Mouse (Mus musculus): ENCODE data around the gene Dynlt1c. TPM values are rescaled to one million over a fixed set of nuclear protein-coding genes. Genes with fewer than 3 reads are reported as not detected.
"Not testable (repeated sequence)": the region's sequence is repeated elsewhere in the genome, so short reads cannot be mapped to it uniquely, and the experiment has no call there.

Dynlt1c gene
- total and polyA plus RNA-seq, 2 experiments from 2014 or later = 14.2 to 16.4 TPM

- H3K27ac ChIP-seq (ENCODE audit: low read depth, low read length); DNase-seq (ENCODE audit: low spot score); H3K27me3 ChIP-seq (ENCODE audit: insufficient read depth, low read length); H3K4me2 ChIP-seq (ENCODE audit: low read depth, low read length, poor library complexity, severe bottlenecking); H3K9ac ChIP-seq (replicated peaks; ENCODE audit: low read length, poor library complexity, severe bottlenecking); H3K4me3 ChIP-seq (ENCODE audit: low read depth, low read length); H3K9me3 ChIP-seq (ENCODE audit: low read length); H3K4me1 ChIP-seq (ENCODE audit: insufficient read depth, low read length); H3K36me3 ChIP-seq (ENCODE audit: insufficient read depth, low read length); ATAC-seq (ENCODE audit: low FRiP score): not testable (repeated sequence)
- no CpG with 5 or more reads among the region's 6 CpGs for WGBS
Observed at GRCm38 (mm10) chr17:6588672-6589071, 12.8 kb upstream of the Dynlt1c start.

- WGBS = 100% methylated on average over 2 of the region's 3 CpGs
- ATAC-seq (ENCODE audit: low FRiP score); H3K27me3 ChIP-seq (ENCODE audit: insufficient read depth, low read length): not testable (repeated sequence)
Observed at GRCm38 (mm10) chr17:6592109-6592508, 9.4 kb upstream of the Dynlt1c start.

DNA sequence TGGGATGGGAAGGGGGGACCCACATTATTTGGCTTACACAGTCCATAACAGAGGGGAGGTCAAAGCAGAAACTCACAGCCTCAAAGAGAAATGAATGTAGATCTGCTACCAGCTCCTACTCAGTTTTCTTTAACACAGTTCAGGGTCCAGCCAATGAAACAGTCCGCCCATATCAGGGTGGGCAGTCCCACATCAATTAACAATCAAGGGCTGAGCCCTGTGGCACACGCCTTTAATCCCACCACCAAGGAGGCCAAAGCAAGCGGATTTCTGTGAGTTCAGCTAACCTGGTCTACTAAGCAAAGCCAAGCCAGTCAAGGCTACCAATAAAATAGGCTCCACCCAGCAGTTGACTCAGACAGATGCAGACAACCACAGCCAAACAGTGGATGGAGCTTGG, 7.6 kb upstream of the Dynlt1c start:
- H3K27ac ChIP-seq (ENCODE audit: low read depth, low read length); H3K4me1 ChIP-seq (ENCODE audit: insufficient read depth, low read length); H3K36me3 ChIP-seq (ENCODE audit: insufficient read depth, low read length); ATAC-seq (ENCODE audit: low FRiP score); H3K27me3 ChIP-seq (ENCODE audit: insufficient read depth, low read length); H3K9me3 ChIP-seq (ENCODE audit: low read length); H3K4me3 ChIP-seq (ENCODE audit: low read depth, low read length); H3K9ac ChIP-seq (replicated peaks; ENCODE audit: low read length, poor library complexity, severe bottlenecking); H3K4me2 ChIP-seq (ENCODE audit: low read depth, low read length, poor library complexity, severe bottlenecking); DNase-seq (ENCODE audit: low spot score): not testable (repeated sequence)
- WGBS = 71% methylated on average over 3 of the region's 3 CpGs

More at GRCm38 (mm10) chr17:6592109-6592508, 9.4 kb upstream of the Dynlt1c start:
- not testable (repeated sequence) for H3K27ac ChIP-seq (ENCODE audit: low read depth, low read length); H3K9me3 ChIP-seq (ENCODE audit: low read length); H3K9ac ChIP-seq (replicated peaks; ENCODE audit: low read length, poor library complexity, severe bottlenecking); DNase-seq (ENCODE audit: low spot score); H3K36me3 ChIP-seq (ENCODE audit: insufficient read depth, low read length); H3K4me1 ChIP-seq (ENCODE audit: insufficient read depth, low read length); H3K4me3 ChIP-seq (ENCODE audit: low read depth, low read length); H3K4me2 ChIP-seq (ENCODE audit: low read depth, low read length, poor library complexity, severe bottlenecking)

DNA sequence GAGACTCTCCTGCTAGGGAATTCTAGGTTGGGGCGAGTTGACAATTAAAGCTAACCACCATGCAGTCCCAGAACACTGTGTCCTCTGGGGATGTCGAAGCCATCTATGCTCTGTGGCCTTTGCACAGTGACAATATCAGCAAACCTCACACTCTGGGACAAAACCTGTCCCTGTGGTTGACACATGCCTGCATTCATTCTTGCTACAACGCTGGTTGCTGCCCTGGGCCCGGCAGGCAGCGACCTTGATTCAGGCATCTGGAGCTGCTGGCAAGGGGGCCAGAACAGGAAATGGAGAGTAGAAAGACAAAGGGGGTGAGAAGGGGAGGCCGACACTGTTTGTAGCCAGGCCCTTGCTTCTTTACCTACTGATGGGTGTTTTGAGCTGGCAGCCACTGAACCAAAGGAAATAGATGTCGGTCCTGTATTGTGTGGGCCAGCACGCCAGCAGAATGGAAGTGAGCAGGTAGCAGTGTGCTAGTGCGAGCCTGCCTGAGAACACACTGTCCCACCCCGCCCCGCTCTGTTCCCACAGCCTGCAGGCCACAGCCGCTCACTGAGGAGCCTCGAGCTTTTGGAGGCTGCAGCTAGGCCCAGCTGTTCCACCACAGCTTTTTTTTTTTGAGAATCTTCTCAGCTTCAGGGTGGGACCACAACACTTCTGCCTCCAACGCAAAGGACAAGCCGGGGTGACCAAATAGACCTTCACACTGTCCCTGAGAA, 5.5 kb upstream of the Dynlt1c start:
- not testable (repeated sequence) for H3K9me3 ChIP-seq (ENCODE audit: low read length); H3K4me3 ChIP-seq (ENCODE audit: low read depth, low read length); ATAC-seq (ENCODE audit: low FRiP score); H3K27ac ChIP-seq (ENCODE audit: low read depth, low read length); H3K36me3 ChIP-seq (ENCODE audit: insufficient read depth, low read length); H3K9ac ChIP-seq (replicated peaks; ENCODE audit: low read length, poor library complexity, severe bottlenecking); H3K4me2 ChIP-seq (ENCODE audit: low read depth, low read length, poor library complexity, severe bottlenecking); DNase-seq (ENCODE audit: low spot score); H3K4me1 ChIP-seq (ENCODE audit: insufficient read depth, low read length); H3K27me3 ChIP-seq (ENCODE audit: insufficient read depth, low read length)
- WGBS = 56% methylated on average over 10 of the region's 15 CpGs

DNA sequence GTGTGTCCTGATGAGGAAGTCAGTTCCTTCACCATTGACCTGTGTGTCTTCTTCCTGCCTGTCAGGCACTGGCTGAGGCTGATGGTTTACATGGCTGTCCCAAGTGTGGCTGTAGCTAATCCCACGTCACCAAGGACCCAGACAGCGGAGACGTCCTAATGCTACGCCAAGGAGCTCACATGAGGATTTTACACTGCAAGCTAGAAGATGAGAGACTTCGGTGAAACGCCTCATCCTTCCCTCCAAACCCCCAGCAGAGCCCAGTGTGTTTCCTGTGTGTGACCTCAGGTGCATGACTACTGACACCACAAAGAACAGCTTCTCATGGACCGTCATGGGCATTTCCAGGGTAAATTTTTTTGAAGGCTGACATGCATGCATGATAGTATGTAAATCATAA, 3.1 kb upstream of the Dynlt1c start:
- H3K4me3 ChIP-seq (ENCODE audit: low read depth, low read length); DNase-seq (ENCODE audit: low spot score); H3K36me3 ChIP-seq (ENCODE audit: insufficient read depth, low read length); H3K4me2 ChIP-seq (ENCODE audit: low read depth, low read length, poor library complexity, severe bottlenecking); H3K9me3 ChIP-seq (ENCODE audit: low read length); ATAC-seq (ENCODE audit: low FRiP score); H3K9ac ChIP-seq (replicated peaks; ENCODE audit: low read length, poor library complexity, severe bottlenecking); H3K27ac ChIP-seq (ENCODE audit: low read depth, low read length); H3K4me1 ChIP-seq (ENCODE audit: insufficient read depth, low read length); H3K27me3 ChIP-seq (ENCODE audit: insufficient read depth, low read length): not testable (repeated sequence)
- 86% methylated on average over 7 of the region's 7 CpGs for WGBS

GRCm38 (mm10) chr17:6600216-6600911, 1.1 kb upstream of the Dynlt1c start:
- H3K27me3 ChIP-seq (ENCODE audit: insufficient read depth, low read length); H3K9me3 ChIP-seq (ENCODE audit: low read length); DNase-seq (ENCODE audit: low spot score); H3K4me1 ChIP-seq (ENCODE audit: insufficient read depth, low read length); H3K36me3 ChIP-seq (ENCODE audit: insufficient read depth, low read length); H3K4me2 ChIP-seq (ENCODE audit: low read depth, low read length, poor library complexity, severe bottlenecking); ATAC-seq (ENCODE audit: low FRiP score); H3K4me3 ChIP-seq (ENCODE audit: low read depth, low read length); H3K9ac ChIP-seq (replicated peaks; ENCODE audit: low read length, poor library complexity, severe bottlenecking); H3K27ac ChIP-seq (ENCODE audit: low read depth, low read length): not testable (repeated sequence)
- 84% methylated on average over 5 of the region's 8 CpGs for WGBS

GRCm38 (mm10) chr17:6602205-6602604, 734 bp downstream of the Dynlt1c start:
- not testable (repeated sequence) for H3K36me3 ChIP-seq (ENCODE audit: insufficient read depth, low read length); H3K4me3 ChIP-seq (ENCODE audit: low read depth, low read length); H3K4me1 ChIP-seq (ENCODE audit: insufficient read depth, low read length); H3K9ac ChIP-seq (replicated peaks; ENCODE audit: low read length, poor library complexity, severe bottlenecking); ATAC-seq (ENCODE audit: low FRiP score); DNase-seq (ENCODE audit: low spot score); H3K27me3 ChIP-seq (ENCODE audit: insufficient read depth, low read length); H3K9me3 ChIP-seq (ENCODE audit: low read length); H3K27ac ChIP-seq (ENCODE audit: low read depth, low read length); H3K4me2 ChIP-seq (ENCODE audit: low read depth, low read length, poor library complexity, severe bottlenecking)
- 5% methylated on average over 3 of the region's 4 CpGs for WGBS

GRCm38 (mm10) chr17:6605347-6605746, 3.9 kb downstream of the Dynlt1c start:
- not testable (repeated sequence) for H3K9me3 ChIP-seq (ENCODE audit: low read length); H3K36me3 ChIP-seq (ENCODE audit: insufficient read depth, low read length)
- WGBS = 42% methylated on average over 1 of the region's 1 CpGs

DNA sequence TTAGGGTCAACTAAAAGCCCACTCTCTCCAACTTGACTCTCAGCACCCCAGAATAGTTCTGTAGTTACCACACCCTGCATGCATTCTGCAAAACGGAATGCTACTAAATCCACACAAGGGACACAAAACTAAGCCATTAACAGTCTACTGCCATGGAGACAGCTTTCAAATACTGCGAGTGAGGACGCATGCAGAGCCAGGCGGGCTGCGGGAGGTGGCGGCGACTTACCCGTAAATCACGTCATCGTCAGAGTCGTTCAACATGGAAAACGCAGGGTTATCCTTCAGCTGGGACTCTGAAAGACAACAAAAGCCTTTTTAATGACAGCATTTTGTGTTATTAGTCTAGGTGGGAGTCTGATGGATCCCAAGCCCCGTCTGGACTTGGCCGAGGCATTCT, 12.1 kb downstream of the Dynlt1c start:
- ATAC-seq (ENCODE audit: low FRiP score); H3K4me2 ChIP-seq (ENCODE audit: low read depth, low read length, poor library complexity, severe bottlenecking); H3K4me1 ChIP-seq (ENCODE audit: insufficient read depth, low read length); DNase-seq (ENCODE audit: low spot score); H3K9me3 ChIP-seq (ENCODE audit: low read length); H3K27me3 ChIP-seq (ENCODE audit: insufficient read depth, low read length); H3K9ac ChIP-seq (replicated peaks; ENCODE audit: low read length, poor library complexity, severe bottlenecking); H3K4me3 ChIP-seq (ENCODE audit: low read depth, low read length); H3K27ac ChIP-seq (ENCODE audit: low read depth, low read length); H3K36me3 ChIP-seq (ENCODE audit: insufficient read depth, low read length): not testable (repeated sequence)
- 92% methylated on average over 11 of the region's 14 CpGs for WGBS

More at GRCm38 (mm10) chr17:6605347-6605746, 3.9 kb downstream of the Dynlt1c start:
- not testable (repeated sequence) for H3K4me3 ChIP-seq (ENCODE audit: low read depth, low read length); DNase-seq (ENCODE audit: low spot score); H3K9ac ChIP-seq (replicated peaks; ENCODE audit: low read length, poor library complexity, severe bottlenecking); H3K4me1 ChIP-seq (ENCODE audit: insufficient read depth, low read length); H3K27ac ChIP-seq (ENCODE audit: low read depth, low read length); H3K27me3 ChIP-seq (ENCODE audit: insufficient read depth, low read length); ATAC-seq (ENCODE audit: low FRiP score); H3K4me2 ChIP-seq (ENCODE audit: low read depth, low read length, poor library complexity, severe bottlenecking)

Data from midbrain, postnatal 0 days (tissue).